Mouse (Mus musculus): ENCODE results near the gene Ing4.
"Not testable (repeated sequence)": the region's sequence is repeated elsewhere in the genome, so short reads cannot be mapped to it uniquely, and the experiment has no call there.

The Ing4 gene

GRCm38 (mm10) chr6:125042081-125042480 is 2.5 kb downstream of the Ing4 start:
- DNase-seq, result no peak

GRCm38 (mm10) chr6:125046691-125047090 is 7.1 kb downstream of the Ing4 start:
- DNase-seq, result peak; percentile 50 to 77

GRCm38 (mm10) chr6:125049678-125050077 is 10.1 kb downstream of the Ing4 start, which contains the start of gene Acrbp:
Acrbp (plus strand) TSS chr6:125049689.
- DNase-seq, result no peak

DNA sequence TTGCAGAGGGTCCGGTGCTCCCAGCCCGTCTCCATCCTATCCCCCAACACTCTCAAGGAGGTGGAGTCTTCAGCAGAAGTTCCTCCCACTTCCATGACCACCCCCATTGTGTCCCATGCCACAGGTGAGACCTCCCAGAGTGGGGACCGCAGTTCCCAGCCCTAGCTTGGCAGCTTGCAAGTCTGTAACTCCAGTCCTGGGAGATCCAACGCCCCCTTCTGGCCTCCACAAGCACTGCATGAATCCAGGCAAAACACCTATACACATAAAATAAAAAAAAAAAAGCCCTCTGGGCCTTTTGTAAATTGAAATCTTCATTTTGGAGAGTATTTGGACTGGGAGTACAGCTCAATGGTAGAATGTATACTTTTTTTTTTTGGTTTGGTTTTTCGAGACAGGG is 11.7 kb downstream of the Ing4 start:
- DNase-seq, result no peak

DNA sequence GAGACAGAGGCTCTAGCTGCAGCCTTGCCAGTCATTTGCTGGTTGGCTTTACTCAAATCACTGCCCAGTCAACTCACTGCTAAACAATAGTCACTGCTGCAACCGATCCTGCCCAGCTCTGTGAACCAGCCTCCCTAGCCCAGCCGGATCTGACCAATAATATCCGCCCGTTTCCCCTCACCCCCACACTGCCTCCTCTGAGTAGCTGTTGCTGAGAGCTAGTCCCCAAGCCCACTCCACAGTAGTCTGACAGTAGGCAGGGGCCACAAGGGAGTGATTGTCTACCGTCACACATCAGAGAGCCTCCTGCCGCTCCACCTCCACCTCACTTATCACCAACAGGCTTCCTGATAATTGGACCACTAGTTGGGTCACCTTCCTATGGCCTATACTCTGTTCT is 21.9 kb downstream of the Ing4 start:
- no peak for DNase-seq

DNA sequence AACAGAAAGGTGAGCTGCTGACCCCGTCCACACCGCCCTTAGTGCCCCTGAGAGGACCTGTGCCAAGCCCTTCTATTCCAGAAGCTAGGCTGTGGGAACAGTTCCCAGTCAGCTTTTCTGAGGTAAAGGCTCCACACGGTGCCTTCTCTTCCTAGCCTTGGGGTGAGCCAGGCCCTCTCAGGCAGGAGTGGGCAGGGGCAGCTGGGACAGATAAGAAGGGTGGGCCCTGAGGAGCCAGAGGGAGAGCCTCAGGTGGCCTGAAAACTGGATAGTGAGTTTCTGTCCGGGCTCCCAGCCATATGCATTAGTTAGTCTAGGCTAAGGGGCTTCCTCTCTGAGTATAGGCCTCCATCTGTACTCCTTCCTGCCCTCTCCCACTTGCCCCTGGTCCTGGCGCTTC is 23.0 kb downstream of the Ing4 start:
- no peak for DNase-seq

- no peak for DNase-seq
Observed at GRCm38 (mm10) chr6:125063906-125064305, 24.3 kb downstream of the Ing4 start.

DNA sequence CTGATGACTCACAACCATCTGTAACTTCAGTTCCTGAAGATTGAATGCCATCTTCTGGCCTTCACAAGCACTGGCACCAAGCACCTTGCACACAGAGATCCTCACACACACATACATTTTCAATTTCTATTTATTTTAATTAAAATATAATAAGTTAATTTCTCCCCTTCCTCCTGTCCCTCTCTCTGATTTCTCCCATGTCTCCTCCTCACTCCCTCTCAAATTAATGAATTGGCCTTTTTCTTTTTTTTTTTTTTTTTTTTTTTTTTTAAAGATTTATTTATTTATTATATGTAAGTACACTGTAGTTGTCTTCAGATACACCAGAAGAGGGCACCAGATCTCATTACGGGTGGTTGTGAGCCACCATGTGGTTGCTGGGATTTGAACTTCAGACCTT is 25.7 kb downstream of the Ing4 start:
- not testable (repeated sequence) for DNase-seq

DNA sequence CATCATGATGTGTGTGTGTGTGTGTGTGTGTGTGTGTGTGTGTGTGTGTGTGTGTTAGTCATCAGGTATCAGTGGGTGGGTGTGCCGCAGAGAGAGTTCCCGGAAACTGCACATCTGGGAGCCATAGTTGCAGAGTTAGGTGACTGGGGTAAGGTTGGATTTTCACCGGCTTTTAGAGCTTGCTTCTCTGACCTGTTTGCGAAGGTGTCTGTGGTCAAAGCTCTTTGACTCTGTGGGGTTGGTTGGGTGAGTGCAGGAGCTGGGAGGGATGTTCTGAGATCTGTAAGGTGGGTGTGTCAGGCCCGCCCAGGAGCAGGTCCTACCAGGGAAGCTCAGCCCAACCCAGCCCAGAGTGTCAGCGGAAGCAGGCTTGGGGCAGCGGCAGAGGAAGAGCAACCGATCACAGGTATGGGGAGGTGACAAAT is 28.0 kb downstream of the Ing4 start, which contains the start of gene Lpar5:
Gene Lpar5, plus strand, starts transcription at position 350 of the 425 bp plus-strand sequence.
- DNase-seq, result no peak

DNA sequence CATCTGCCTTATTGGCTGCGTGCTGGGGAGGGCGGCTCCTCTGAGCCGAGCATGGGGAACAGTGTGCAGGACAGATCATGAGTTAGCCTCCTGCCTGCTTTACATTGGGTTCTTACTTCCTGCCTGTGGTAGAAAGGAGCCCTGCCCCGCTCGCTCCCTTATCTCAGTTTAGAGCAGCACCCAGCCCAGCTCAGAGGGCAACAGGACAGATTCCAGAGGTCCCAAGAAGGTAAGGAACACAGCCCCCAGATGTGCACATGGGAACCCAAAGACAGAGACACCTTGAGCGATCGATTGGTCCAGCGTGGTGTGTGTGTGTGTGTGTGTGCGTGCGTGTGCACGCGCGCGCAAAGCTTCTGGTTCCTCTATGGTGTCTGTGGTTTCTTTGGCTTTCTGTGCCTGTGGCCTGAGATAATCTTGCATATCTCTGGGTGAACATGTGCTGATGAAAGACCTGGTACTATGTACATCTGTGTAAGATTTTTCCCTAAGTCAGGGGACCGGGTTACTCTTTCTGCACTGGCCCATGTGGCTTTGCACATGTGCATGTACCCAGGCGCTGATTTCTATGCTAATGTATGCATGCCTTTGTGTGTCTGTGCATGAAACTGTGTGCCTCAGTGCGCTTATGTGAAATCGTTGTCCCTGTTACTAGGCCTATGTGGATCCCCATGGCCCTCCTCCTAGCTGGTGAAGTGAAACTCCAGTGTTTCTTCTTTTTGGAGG is 31.8 kb downstream of the Ing4 start:
- peak; percentile 58 to 68 for DNase-seq

- DNase-seq, result peak in 1 of 2 experiments; percentile 31
Observed at GRCm38 (mm10) chr6:125071896-125072279, 32.3 kb downstream of the Ing4 start.

GRCm38 (mm10) chr6:125073825-125074224 is 34.3 kb downstream of the Ing4 start:
- no peak for DNase-seq

GRCm38 (mm10) chr6:125081394-125081793 is 41.8 kb downstream of the Ing4 start:
- no peak for DNase-seq

- DNase-seq, result no peak
Observed at GRCm38 (mm10) chr6:125081797-125082560, 42.4 kb downstream of the Ing4 start.

GRCm38 (mm10) chr6:125082801-125083386 is 43.3 kb downstream of the Ing4 start:
- no peak for DNase-seq

GRCm38 (mm10) chr6:125084424-125084823 is 44.9 kb downstream of the Ing4 start:
- peak in 1 of 2 experiments; percentile 50 for DNase-seq

DNA sequence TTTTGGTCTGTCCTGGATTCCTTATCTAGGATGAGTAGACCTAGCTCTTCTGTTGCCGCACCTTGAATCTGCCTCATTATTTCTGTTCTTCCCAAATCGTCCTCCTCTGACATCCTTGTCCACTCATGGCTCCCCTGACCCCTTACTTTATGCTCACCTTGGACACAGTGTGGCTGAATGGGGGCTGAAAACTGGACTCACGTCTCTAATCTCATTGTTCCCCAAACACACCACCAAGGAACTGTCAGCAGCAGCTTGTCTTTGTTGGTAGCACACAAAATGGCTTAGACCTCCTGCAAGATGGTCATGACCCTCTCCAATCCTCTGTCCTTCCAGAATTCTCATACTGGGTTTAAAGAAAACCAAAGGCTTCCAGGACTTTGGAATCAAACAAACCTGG is 48.4 kb downstream of the Ing4 start:
- DNase-seq, result no peak

DNA sequence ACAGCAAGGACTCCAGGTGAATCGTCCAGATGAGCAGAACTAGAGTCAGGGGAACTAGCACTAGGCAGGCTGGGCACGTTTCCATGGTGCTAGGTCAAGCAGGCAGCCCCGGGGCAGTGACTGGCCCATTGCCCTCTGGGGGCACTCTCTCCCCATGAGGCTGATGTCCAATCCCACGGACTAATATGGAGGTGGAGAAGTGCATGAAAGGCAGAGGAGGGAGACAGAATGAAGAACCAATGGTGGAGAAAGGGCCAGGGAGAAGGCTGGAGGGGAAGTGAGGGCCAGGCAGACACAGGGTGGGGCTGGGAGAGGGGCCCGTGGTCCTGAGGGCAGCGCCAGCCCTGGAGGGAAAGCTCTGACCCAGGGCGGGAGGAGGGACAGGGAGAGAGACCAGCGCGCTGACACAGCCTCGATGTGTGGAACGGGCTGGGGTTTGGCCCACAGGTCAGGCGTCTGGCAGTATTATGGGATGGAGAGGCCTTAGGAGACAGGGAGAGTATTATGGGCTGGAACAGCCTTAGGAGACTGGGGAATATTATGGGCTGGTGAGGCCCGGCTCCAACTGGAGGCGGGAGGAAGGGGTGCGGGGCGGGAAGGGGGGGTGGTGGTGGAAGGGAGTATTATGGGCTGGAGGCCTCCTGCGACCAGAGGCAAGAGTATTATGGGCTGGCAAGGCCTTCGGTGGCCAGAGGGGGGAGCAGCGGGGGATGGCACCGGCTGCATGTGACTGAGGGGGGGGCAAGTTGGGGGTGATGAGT is 49.2 kb downstream of the Ing4 start:
- DNase-seq, result no peak

DNA sequence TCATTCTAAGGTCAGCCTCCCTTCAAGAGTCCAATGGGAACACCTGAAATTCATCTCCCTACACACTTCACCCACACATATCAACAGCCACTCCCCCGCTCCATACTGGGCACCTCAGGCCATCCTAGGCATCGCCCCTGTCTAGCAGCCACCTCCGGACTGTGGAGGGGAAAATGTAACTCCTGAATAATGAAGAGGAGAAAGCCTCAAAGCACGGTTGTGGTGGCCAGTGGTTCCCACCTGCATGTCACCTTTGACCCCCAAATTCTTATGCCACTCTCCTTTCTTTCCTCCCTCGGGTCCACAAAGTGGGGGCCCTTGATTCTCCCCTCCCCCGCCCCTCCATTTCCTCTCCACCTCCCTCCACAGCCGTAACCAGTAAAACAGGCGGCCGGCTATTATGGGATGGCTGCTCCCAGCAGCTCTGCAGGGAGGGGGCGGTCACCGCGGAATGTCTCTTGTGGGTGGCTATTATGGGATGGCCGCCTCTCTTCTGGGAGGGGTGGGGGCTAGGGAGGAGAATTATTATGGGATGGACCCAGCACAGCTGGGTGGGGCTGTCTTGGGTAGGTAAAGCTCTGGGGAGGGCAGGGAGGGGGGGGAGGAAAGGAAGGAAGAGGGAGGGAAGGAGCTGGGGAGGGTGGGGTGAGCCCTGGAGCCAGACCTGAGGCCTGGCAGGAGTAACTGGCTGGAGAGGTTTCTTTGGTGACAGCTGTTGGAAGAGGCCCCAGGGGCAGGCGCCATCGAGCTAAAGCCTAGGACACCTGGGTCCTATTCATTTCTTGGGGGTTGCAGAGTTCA is 50.2 kb downstream of the Ing4 start:
- no peak for DNase-seq

GRCm38 (mm10) chr6:125090341-125091085 is 51.0 kb downstream of the Ing4 start:
- DNase-seq, result no peak

- no peak for DNase-seq
Observed at GRCm38 (mm10) chr6:125092372-125092771, 52.8 kb downstream of the Ing4 start.
